Mouse (Mus musculus) neural tube, embryonic 12.5 days (tissue): ENCODE results near the gene Atp6v0a1. TPM values are rescaled to one million over a fixed set of nuclear protein-coding genes. Genes with fewer than 3 reads are reported as not detected.

Experiments
- ATAC-seq: fragments of 200-750 bp; cut with Nextera tagmentation; 2 replicates; pipeline ENCODE4 v1.8.0; 2017; ENCODE audit warnings: low read depth, mild to moderate bottlenecking, moderate TSS enrichment, moderate library complexity; ENCODE audit not compliant: low FRiP score
- H3K27ac ChIP-seq: fragments of 300-500 bp; sonication (generic); 2 replicates; pipeline ENCODE4 v1.5.1; 2016
- H3K27me3 ChIP-seq: fragments of 300-500 bp; sonication (generic); replicated peaks from 2 replicates; pipeline ENCODE4 v1.6.1; 2016; ENCODE audit warnings: mild to moderate bottlenecking
- H3K36me3 ChIP-seq: fragments of 300-500 bp; sonication (generic); 2 replicates; pipeline ENCODE4 v1.6.1; 2016; ENCODE audit warnings: mild to moderate bottlenecking
- H3K4me1 ChIP-seq: fragments of 300-500 bp; sonication (generic); 2 replicates; pipeline ENCODE4 v1.6.1; 2016
- H3K4me2 ChIP-seq: fragments of 300-500 bp; sonication (generic); replicated peaks from 2 replicates; pipeline ENCODE4 v1.6.1; 2016; ENCODE audit warnings: mild to moderate bottlenecking
- H3K4me3 ChIP-seq: fragments of 300-500 bp; sonication (generic); 2 replicates; pipeline ENCODE4 v1.5.1; 2016
- H3K9ac ChIP-seq: fragments of 300-500 bp; sonication (generic); 2 replicates; pipeline ENCODE4 v1.6.1; 2016; ENCODE audit warnings: mild to moderate bottlenecking
- H3K9me3 ChIP-seq: fragments of 300-500 bp; sonication (generic); 2 replicates; pipeline ENCODE4 v1.6.1; 2016; ENCODE audit warnings: mild to moderate bottlenecking
- WGBS: fragments of 180-500 bp; shearing (Covaris S2); methylation state at CpG from one replicate; pipeline ENCODE4 v1.1.7; 2016; 5-methylcytosine and 5-hydroxymethylcytosine counted together
- polyA plus RNA-seq: library from polyadenylated mRNA; unstranded; fragments of >200 nt; fragmentation: Nextera tagmentation; extraction: Ambion mirVana; gene quantifications from 2 replicates; pipeline ENCODE4 v1.2.1, GENCODE M21; 2016

Gene Atp6v0a1
- polyA plus RNA-seq, 1 experiment from 2014 or later = 81.7 TPM

GRCm38 (mm10) chr11:101055418-101055817 lies 46.2 kb downstream of the Atp6v0a1 start:
- Histone ChIP-seq H3K4me1 (no peaks in the 10 kb centered on the region; the same call in 1 of the 2 replicates), H3K9ac (no peak overlapping the region), H3K27me3 (no peaks in the 10 kb centered on the region), H3K27ac (no peak overlapping the region), H3K36me3 (peaks cover 80% of the 10 kb centered on the region), H3K4me2 (no peak overlapping the region), H3K9me3 (no peaks in the 10 kb centered on the region), H3K4me3 (no peak overlapping the region)
- WGBS = 85% methylated on average over 14 of the region's 14 CpGs
- ATAC-seq = no peak

DNA sequence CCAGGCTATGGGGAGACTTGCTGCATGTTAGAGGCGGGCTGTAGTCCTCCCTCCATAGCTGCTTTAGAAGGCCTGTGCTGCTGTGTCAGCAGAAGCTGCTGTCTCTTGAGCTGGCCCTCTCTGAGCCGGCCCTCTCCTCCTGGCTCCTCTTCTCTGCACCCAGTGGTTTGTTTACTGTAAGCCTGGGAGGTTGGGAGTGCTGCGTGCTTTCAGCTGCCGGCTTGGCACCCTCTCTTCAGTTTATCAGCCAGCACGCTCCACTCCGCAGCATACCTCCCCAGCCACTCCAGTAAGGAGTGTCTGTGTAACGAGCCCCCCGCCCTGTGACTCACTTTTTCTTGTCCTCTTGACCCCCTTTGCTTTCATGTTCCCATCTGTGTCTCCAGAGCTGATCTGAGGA lies 47.6 kb downstream of the Atp6v0a1 start:
- no peaks in the 10 kb centered on the region for H3K27me3 ChIP-seq
- no peaks in the 10 kb centered on the region for H3K9me3 ChIP-seq
- WGBS = 71% methylated on average over 8 of the region's 8 CpGs
- no peak overlapping the region for H3K4me2 ChIP-seq
- H3K27ac ChIP-seq = no peak overlapping the region
- H3K9ac ChIP-seq = no peak overlapping the region
- ATAC-seq = no peak
- H3K36me3 ChIP-seq = peaks cover 74% of the 10 kb centered on the region
- no peaks in the 10 kb centered on the region; the same call in 1 of the 2 replicates for H3K4me1 ChIP-seq
- no peak overlapping the region for H3K4me3 ChIP-seq

GRCm38 (mm10) chr11:101057860-101058259 lies 48.6 kb downstream of the Atp6v0a1 start:
- Histone ChIP-seq H3K9me3 (no peaks in the 10 kb centered on the region), H3K27me3 (no peaks in the 10 kb centered on the region), H3K9ac (no peak overlapping the region), H3K4me3 (no peak overlapping the region), H3K27ac (no peak overlapping the region), H3K36me3 (peaks cover 74% of the 10 kb centered on the region), H3K4me1 (peaks cover 2% of the 10 kb centered on the region; the same call in 1 of the 2 replicates), H3K4me2 (no peak overlapping the region)
- 37% methylated on average over 5 of the region's 5 CpGs for WGBS
- no peak for ATAC-seq

GRCm38 (mm10) chr11:101058726-101059125 lies 49.5 kb downstream of the Atp6v0a1 start:
- Histone ChIP-seq H3K9me3 (no peaks in the 10 kb centered on the region), H3K27me3 (no peaks in the 10 kb centered on the region), H3K27ac (no peak overlapping the region), H3K4me1 (peaks cover 10% of the 10 kb centered on the region), H3K36me3 (peaks cover 72% of the 10 kb centered on the region), H3K9ac (no peak overlapping the region), H3K4me2 (no peak overlapping the region), H3K4me3 (no peak overlapping the region)
- no peak for ATAC-seq
- WGBS = 77% methylated on average over 5 of the region's 5 CpGs

DNA sequence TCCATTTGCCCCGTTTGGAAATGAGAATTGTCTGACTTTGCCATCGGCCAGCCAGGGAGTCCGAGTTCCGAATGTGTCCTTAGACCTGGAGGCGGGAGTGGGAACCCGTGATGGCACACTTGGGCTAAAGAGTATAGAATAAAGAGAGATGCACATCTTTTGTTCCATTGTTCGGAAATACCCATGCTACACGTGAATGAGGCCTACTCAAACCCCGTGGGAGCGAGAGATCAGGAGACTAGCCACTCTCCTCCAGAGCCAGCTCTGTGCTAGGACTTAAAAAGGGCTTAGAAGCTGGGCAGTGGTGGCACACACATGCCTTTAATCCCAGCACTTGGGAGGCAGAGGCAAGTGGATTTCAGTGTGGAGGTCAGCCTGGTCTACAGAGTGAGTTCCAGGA lies 50.2 kb downstream of the Atp6v0a1 start:
- 74% methylated on average over 10 of the region's 10 CpGs for WGBS
- no peak overlapping the region for H3K4me2 ChIP-seq
- no peak overlapping the region for H3K27ac ChIP-seq
- ATAC-seq = no peak
- no peak overlapping the region for H3K4me3 ChIP-seq
- H3K9ac ChIP-seq = no peak overlapping the region
- H3K36me3 ChIP-seq = peaks cover 71% of the 10 kb centered on the region
- no peaks in the 10 kb centered on the region for H3K9me3 ChIP-seq
- H3K27me3 ChIP-seq = no peaks in the 10 kb centered on the region
- H3K4me1 ChIP-seq = peaks cover 10% of the 10 kb centered on the region

DNA sequence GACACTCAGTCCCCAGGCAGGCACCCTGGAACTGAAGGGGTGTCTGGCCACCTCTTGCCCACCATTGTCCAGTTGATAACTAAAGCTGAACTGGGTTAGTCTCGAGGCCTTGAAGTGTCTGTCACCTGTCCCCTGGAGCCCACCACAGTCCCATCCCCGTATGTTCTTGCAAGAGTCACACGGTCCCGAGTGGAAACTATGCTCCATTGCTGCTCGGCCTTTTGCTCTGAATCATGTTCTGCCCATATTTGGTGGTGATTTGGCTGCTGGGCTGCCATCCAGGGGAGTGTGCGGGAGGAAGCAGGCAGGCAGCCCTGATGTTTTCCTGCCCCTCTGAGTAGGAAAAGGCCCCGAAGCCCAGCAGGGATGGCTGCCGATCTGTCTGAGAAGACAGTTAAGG lies 50.9 kb downstream of the Atp6v0a1 start:
- Histone ChIP-seq H3K27ac (no peak overlapping the region), H3K9ac (no peak overlapping the region), H3K4me2 (no peak overlapping the region), H3K4me3 (no peak overlapping the region), H3K9me3 (no peaks in the 10 kb centered on the region), H3K27me3 (no peaks in the 10 kb centered on the region), H3K36me3 (peaks cover 66% of the 10 kb centered on the region), H3K4me1 (peaks cover 10% of the 10 kb centered on the region)
- ATAC-seq = no peak
- WGBS = 84% methylated on average over 8 of the region's 8 CpGs

- Histone ChIP-seq H3K27ac (no peak overlapping the region), H3K4me1 (peaks cover 10% of the 10 kb centered on the region), H3K27me3 (no peaks in the 10 kb centered on the region), H3K36me3 (peaks cover 57% of the 10 kb centered on the region), H3K9me3 (no peaks in the 10 kb centered on the region), H3K4me3 (no peak overlapping the region), H3K4me2 (no peak overlapping the region), H3K9ac (no peak overlapping the region)
- no peak for ATAC-seq
- WGBS = 94% methylated on average over 5 of the region's 5 CpGs
These were observed 51.8 kb downstream of the Atp6v0a1 start for GRCm38 (mm10) chr11:101061049-101061448.

DNA sequence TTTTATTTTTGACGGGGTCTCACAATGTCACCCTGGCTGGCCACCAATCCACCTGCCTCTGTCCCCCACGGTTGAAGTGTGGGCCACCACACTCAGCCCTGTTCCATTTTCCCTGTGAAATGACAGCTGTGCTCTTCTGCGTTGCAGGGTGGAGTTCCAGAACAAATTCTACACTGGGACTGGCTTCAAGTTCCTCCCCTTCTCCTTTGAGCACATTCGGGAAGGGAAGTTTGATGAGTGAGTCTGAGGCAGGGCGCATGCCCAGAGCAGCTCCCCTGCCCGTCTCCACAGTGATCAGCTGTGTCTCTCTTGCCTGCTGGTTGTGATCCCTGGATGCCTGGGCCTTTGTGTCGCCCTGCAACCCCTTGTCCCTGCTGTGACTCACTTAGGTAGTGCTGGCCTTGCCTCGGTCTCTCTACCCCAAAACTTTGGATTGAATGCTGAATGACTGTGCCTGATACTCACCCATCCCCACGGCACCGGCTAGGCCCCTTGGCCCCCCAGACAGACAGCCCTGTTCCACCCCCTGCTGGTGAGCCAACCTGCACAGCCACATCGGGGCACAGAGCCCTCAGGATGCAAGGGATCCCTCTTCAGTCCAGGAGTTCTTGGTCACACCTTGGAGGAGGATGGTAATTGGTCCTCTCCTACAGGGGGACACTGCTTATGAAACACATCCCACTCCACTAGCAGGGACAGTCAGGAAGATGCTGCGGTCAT lies 53.1 kb downstream of the Atp6v0a1 start:
- Histone ChIP-seq H3K4me2 (no peak overlapping the region), H3K4me3 (no peak overlapping the region), H3K36me3 (peaks cover 45% of the 10 kb centered on the region), H3K9ac (no peak overlapping the region), H3K27ac (no peak overlapping the region), H3K4me1 (peaks cover 16% of the 10 kb centered on the region), H3K27me3 (no peaks in the 10 kb centered on the region), H3K9me3 (no peaks in the 10 kb centered on the region)
- 78% methylated on average over 12 of the region's 12 CpGs for WGBS
- no peak for ATAC-seq

GRCm38 (mm10) chr11:101062971-101063675 lies 53.9 kb downstream of the Atp6v0a1 start:
- H3K4me1 ChIP-seq = peaks cover 16% of the 10 kb centered on the region
- ATAC-seq = no peak
- 70% methylated on average over 14 of the region's 14 CpGs for WGBS
- no peaks in the 10 kb centered on the region for H3K27me3 ChIP-seq
- peak overlapping the region; percentile 2; the same call in 1 of the 2 replicates for H3K27ac ChIP-seq
- no peak overlapping the region for H3K4me3 ChIP-seq
- no peak overlapping the region for H3K4me2 ChIP-seq
- H3K9me3 ChIP-seq = no peaks in the 10 kb centered on the region
- H3K36me3 ChIP-seq = peaks cover 44% of the 10 kb centered on the region
- no peak overlapping the region for H3K9ac ChIP-seq

GRCm38 (mm10) chr11:101063676-101064327 lies 54.5 kb downstream of the Atp6v0a1 start:
- Histone ChIP-seq H3K4me3 (no peak overlapping the region), H3K27me3 (no peaks in the 10 kb centered on the region), H3K4me2 (no peak overlapping the region), H3K9me3 (no peaks in the 10 kb centered on the region), H3K27ac (peak overlapping the region; percentile 2), H3K9ac (no peak overlapping the region), H3K4me1 (peaks cover 16% of the 10 kb centered on the region), H3K36me3 (peaks cover 37% of the 10 kb centered on the region)
- 58% methylated on average over 12 of the region's 12 CpGs for WGBS
- ATAC-seq = no peak

- peaks cover 31% of the 10 kb centered on the region for H3K36me3 ChIP-seq
- H3K4me1 ChIP-seq = peaks cover 19% of the 10 kb centered on the region
- H3K4me2 ChIP-seq = no peak overlapping the region
- no peak for ATAC-seq
- no peak overlapping the region for H3K9ac ChIP-seq
- no peaks in the 10 kb centered on the region for H3K27me3 ChIP-seq
- no peak overlapping the region for H3K4me3 ChIP-seq
- no peaks in the 10 kb centered on the region for H3K9me3 ChIP-seq
- no peak overlapping the region for H3K27ac ChIP-seq
- 86% methylated on average over 4 of the region's 4 CpGs for WGBS
These were observed 55.2 kb downstream of the Atp6v0a1 start for GRCm38 (mm10) chr11:101064462-101064861.

DNA sequence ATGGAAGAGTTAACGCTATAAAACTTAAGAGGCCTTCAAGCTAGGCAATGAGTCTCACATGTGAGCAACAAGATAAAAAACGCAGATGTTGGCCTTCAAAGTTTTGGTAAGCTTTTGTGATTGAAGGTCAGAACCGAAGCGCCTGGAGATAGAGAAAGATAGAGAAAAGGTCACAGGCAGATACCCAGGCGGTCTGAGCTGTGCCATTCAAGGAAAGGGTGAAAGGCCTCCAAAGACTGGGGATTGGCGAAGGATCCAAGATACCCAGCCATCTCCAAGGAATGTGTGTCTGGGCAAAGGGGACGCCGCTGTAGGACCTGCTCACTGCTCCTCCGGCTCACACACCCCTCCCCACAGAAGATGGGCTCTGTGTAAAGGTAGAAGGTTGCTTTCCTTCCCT lies 55.8 kb downstream of the Atp6v0a1 start:
- Histone ChIP-seq H3K36me3 (peaks cover 26% of the 10 kb centered on the region), H3K4me1 (peaks cover 19% of the 10 kb centered on the region)
- 94% methylated on average over 9 of the region's 9 CpGs for WGBS

More for the DNA sequence above, 55.8 kb downstream of the Atp6v0a1 start:
- H3K9me3 ChIP-seq = no peaks in the 10 kb centered on the region
- H3K9ac ChIP-seq = no peak overlapping the region
- H3K4me2 ChIP-seq = no peak overlapping the region
- H3K27ac ChIP-seq = no peak overlapping the region
- H3K27me3 ChIP-seq = no peaks in the 10 kb centered on the region
- ATAC-seq = no peak
- no peak overlapping the region for H3K4me3 ChIP-seq
